Comparison of ENCODE assay signal across 24 mouse cellular contexts in genomic region chr1:167467916-167468315, GRCm38 (mm10). TPM values are rescaled to one million over a fixed set of nuclear protein-coding genes. Genes with fewer than 3 reads are reported as not detected.
DNase-seq lines count a peak whose midpoint lies in the region; ATAC-seq and TF ChIP-seq lines count a peak whose summit lies in the region.
"Had no signal": no experiment of that assay in that cellular context is flagged by ENCODE, and none has a peak within 500 bp of the region (broad histone marks: within the 10 kb centered on the region; RNA-seq: fewer than 3 reads in every experiment).

No protein-coding gene starts in this region.

- no peak overlapping the region for H3K9ac ChIP-seq in embryonic facial prominence, embryonic 14.5 days (ENCODE audit: low read depth, low read length)
- H3K9ac ChIP-seq in hindbrain, postnatal 0 days (replicated peaks; ENCODE audit: low read length), result no peak overlapping the region
- no peak overlapping the region for H3K9ac ChIP-seq in hindbrain, embryonic 12.5 days
- no peak overlapping the region for H3K9ac ChIP-seq in lung, postnatal 0 days (replicated peaks; ENCODE audit: low read depth)
- no peak overlapping the region for H3K9ac ChIP-seq in CH12.LX (ENCODE audit: insufficient read depth, low read depth)
- H3K9ac ChIP-seq: forebrain, embryonic 13.5 days; heart, embryonic 13.5 days; hindbrain, embryonic 15.5 days had no signal

- TF ChIP-seq CTCF in hindbrain, postnatal 0 days (IDR thresholded peaks at IDR 0.05; ENCODE audit: low read depth), result no peak
- TF ChIP-seq CTCF in lung, postnatal 0 days (IDR thresholded peaks at IDR 0.05), result no peak
- no peak for TF ChIP-seq CTCF in lung, adult 2 months (IDR thresholded peaks at IDR 0.05; ENCODE audit: insufficient read depth, low read length)
- TF ChIP-seq CTCF in CH12.LX (conservative IDR thresholded peaks at IDR 0.05 in 1 of 2, IDR thresholded peaks at IDR 0.05 in 1 of 2; ENCODE audit: low read depth in 2 of 2, low read length in 2 of 2), result no peak

- no peak overlapping the region for H3K27ac ChIP-seq in embryonic facial prominence, embryonic 14.5 days (replicated peaks; ENCODE audit: low read depth, low read length)
- no peak overlapping the region for H3K27ac ChIP-seq in embryonic facial prominence, embryonic 10.5 days (replicated peaks)
- no peak overlapping the region for H3K27ac ChIP-seq in hindbrain, postnatal 0 days
- H3K27ac ChIP-seq in hindbrain, embryonic 12.5 days, result no peak overlapping the region
- H3K27ac ChIP-seq in lung, postnatal 0 days (ENCODE audit: low read length), result no peak overlapping the region
- H3K27ac ChIP-seq in CH12.LX (ENCODE audit: insufficient read depth, low read depth), result no peak overlapping the region
- H3K27ac ChIP-seq: forebrain, embryonic 13.5 days; heart, embryonic 13.5 days; hindbrain, embryonic 15.5 days had no signal

- H3K36me3 ChIP-seq in embryonic facial prominence, embryonic 14.5 days (ENCODE audit: control insufficient read depth, insufficient read depth, low read length), result no peaks in the 10 kb centered on the region
- no peaks in the 10 kb centered on the region for H3K36me3 ChIP-seq in embryonic facial prominence, embryonic 10.5 days (replicated peaks)
- H3K36me3 ChIP-seq in hindbrain, postnatal 0 days (ENCODE audit: insufficient read depth, low read length), result no peaks in the 10 kb centered on the region
- H3K36me3 ChIP-seq in hindbrain, embryonic 12.5 days, result no peaks in the 10 kb centered on the region
- H3K36me3 ChIP-seq in lung, postnatal 0 days (ENCODE audit: insufficient read depth, low read length), result no peaks in the 10 kb centered on the region
- no peaks in the 10 kb centered on the region for H3K36me3 ChIP-seq in CH12.LX (replicated peaks in 1 of 2; ENCODE audit: control insufficient read depth in 1 of 2, insufficient read depth in 1 of 2, low read length in 1 of 2)
- H3K36me3 ChIP-seq: heart, embryonic 13.5 days; hindbrain, embryonic 15.5 days had no signal

- dilution Hi-C loops in CH12.LX (cut with MboI; ENCODE audit: extremely low pct_ligation_motif_present, extremely low pct_unique_long_range_greater_than_20kb, low sequenced_read_pairs), result no loop called here

- no peak for TF ChIP-seq POLR2A in lung, adult 2 months (IDR thresholded peaks at IDR 0.05; ENCODE audit: borderline replicate concordance, extremely low read depth, low read depth, low read length)
- TF ChIP-seq POLR2A in CH12.LX (IDR thresholded peaks at IDR 0.05; ENCODE audit: low read depth, low read length), result no peak

- peak; percentile 12 for DNase-seq in embryonic facial prominence, embryonic 14.5 days (ENCODE audit: low spot score)
- DNase-seq in embryonic facial prominence, embryonic 10.5 days (ENCODE audit: low spot score), result no peak
- DNase-seq in hindbrain, postnatal 0 days (ENCODE audit: low spot score), result peak; percentile 22
- DNase-seq in lung, postnatal 0 days (ENCODE audit: low spot score), result peak; percentile 45
- DNase-seq in lung, adult 2 months, result no peak
- no peak for DNase-seq in CH12.LX (ENCODE audit: extremely low read depth)
- no peak for DNase-seq in cerebellum, postnatal 25 days
- DNase-seq: adrenal gland, postnatal 14 days; B cell, adult 2 months; cerebellum, adult 18-20 months; cerebellum, adult 9-11 months; gastrocnemius, adult 2 months; gastrocnemius, postnatal 25 days; heart, postnatal 4 days had no signal

- no peak for TF ChIP-seq EP300 in lung, postnatal 0 days (IDR thresholded peaks at IDR 0.05)
- no peak for TF ChIP-seq EP300 in CH12.LX (IDR thresholded peaks at IDR 0.05; ENCODE audit: low read length)

- TF ChIP-seq RAD21 in CH12.LX (IDR thresholded peaks at IDR 0.05; ENCODE audit: low read depth, low read length), result no peak

- H3K4me3 ChIP-seq in embryonic facial prominence, embryonic 14.5 days (ENCODE audit: low read depth, low read length), result no peak overlapping the region
- no peak overlapping the region for H3K4me3 ChIP-seq in embryonic facial prominence, embryonic 10.5 days
- no peak overlapping the region for H3K4me3 ChIP-seq in hindbrain, postnatal 0 days (ENCODE audit: low read length)
- H3K4me3 ChIP-seq in hindbrain, embryonic 12.5 days, result no peak overlapping the region
- no peak overlapping the region for H3K4me3 ChIP-seq in lung, postnatal 0 days (ENCODE audit: low read depth, low read length)
- H3K4me3 ChIP-seq in lung, adult 2 months (replicated peaks; ENCODE audit: extremely low read depth, low read depth, low read length), result no peak overlapping the region
- no peak overlapping the region for H3K4me3 ChIP-seq in CH12.LX (replicated peaks in 1 of 3; ENCODE audit: low read depth in 2 of 3, low read length in 2 of 3, poor library complexity in 1 of 3)
- H3K4me3 ChIP-seq: forebrain, embryonic 13.5 days; gastrocnemius, adult 2 months; heart, embryonic 13.5 days; hindbrain, embryonic 15.5 days had no signal

- ATAC-seq in embryonic facial prominence, embryonic 14.5 days (ENCODE audit: low read depth), result no peak
- ATAC-seq in hindbrain, postnatal 0 days, result no peak
- ATAC-seq in hindbrain, embryonic 12.5 days (ENCODE audit: low FRiP score), result no peak
- no peak for ATAC-seq in lung, postnatal 0 days
- ATAC-seq: activated CD4-positive, CD25-positive, alpha-beta regulatory T cell, adult 4 months; CD4-positive, CD25-positive, alpha-beta regulatory T cell, adult 4 months; forebrain, embryonic 13.5 days; inflammation-experienced regulatory T-cells, adult 6 months; Patski had no signal

- no peaks in the 10 kb centered on the region for H3K79me2 ChIP-seq in CH12.LX (replicated peaks; ENCODE audit: control insufficient read depth, extremely low read depth, insufficient read depth, poor library complexity, severe bottlenecking)

- H3K4me2 ChIP-seq in embryonic facial prominence, embryonic 14.5 days (ENCODE audit: low read depth, low read length), result no peak overlapping the region
- no peak overlapping the region for H3K4me2 ChIP-seq in hindbrain, postnatal 0 days (ENCODE audit: low read depth, low read length)
- H3K4me2 ChIP-seq in hindbrain, embryonic 12.5 days (replicated peaks), result no peak overlapping the region
- H3K4me2 ChIP-seq in lung, postnatal 0 days (replicated peaks; ENCODE audit: low read depth, low read length), result no peak overlapping the region
- no peak overlapping the region for H3K4me2 ChIP-seq in CH12.LX (ENCODE audit: insufficient read depth, low read depth, poor library complexity, severe bottlenecking)
- H3K4me2 ChIP-seq: forebrain, embryonic 13.5 days; heart, embryonic 13.5 days; hindbrain, embryonic 15.5 days had no signal

- WGBS in embryonic facial prominence, embryonic 14.5 days, result 58% methylated on average over 5 of the region's 5 CpGs
- WGBS in embryonic facial prominence, embryonic 10.5 days, result 81% methylated on average over 5 of the region's 5 CpGs
- 45% methylated on average over 5 of the region's 5 CpGs for WGBS in hindbrain, postnatal 0 days
- WGBS in hindbrain, embryonic 12.5 days, result 73% methylated on average over 5 of the region's 5 CpGs
- WGBS in lung, postnatal 0 days, result 36% methylated on average over 5 of the region's 5 CpGs
- WGBS in lung, adult 2 months, result 34% methylated on average over 5 of the region's 5 CpGs

- peaks cover 6% of the 10 kb centered on the region; the same call in 1 of the 2 replicates for H3K4me1 ChIP-seq in embryonic facial prominence, embryonic 14.5 days (ENCODE audit: control insufficient read depth, insufficient read depth, low read length)
- H3K4me1 ChIP-seq in embryonic facial prominence, embryonic 10.5 days, result no peaks in the 10 kb centered on the region
- H3K4me1 ChIP-seq in hindbrain, postnatal 0 days (ENCODE audit: insufficient read depth, low read length), result 0 out of 2 replicates have a peak, but pooled peaks cover 4% of the 10 kb centered on the region
- no peaks in the 10 kb centered on the region for H3K4me1 ChIP-seq in hindbrain, embryonic 12.5 days
- 0 out of 2 replicates have a peak, but pooled peaks cover 6% of the 10 kb centered on the region for H3K4me1 ChIP-seq in lung, postnatal 0 days (ENCODE audit: insufficient read depth, low read depth, low read length)
- no peaks in the 10 kb centered on the region for H3K4me1 ChIP-seq in lung, adult 2 months (ENCODE audit: control insufficient read depth, insufficient read depth, low read length)
- H3K4me1 ChIP-seq in CH12.LX (ENCODE audit: control insufficient read depth in 1 of 2, insufficient read depth in 2 of 2), result no peaks in the 10 kb centered on the region

- H3K9me3 ChIP-seq in embryonic facial prominence, embryonic 14.5 days (ENCODE audit: control insufficient read depth, low read length), result no peaks in the 10 kb centered on the region
- H3K9me3 ChIP-seq in embryonic facial prominence, embryonic 10.5 days, result no peaks in the 10 kb centered on the region
- H3K9me3 ChIP-seq in hindbrain, postnatal 0 days (ENCODE audit: low read length), result no peaks in the 10 kb centered on the region
- H3K9me3 ChIP-seq in hindbrain, embryonic 12.5 days (replicated peaks), result no peaks in the 10 kb centered on the region
- H3K9me3 ChIP-seq in lung, postnatal 0 days (ENCODE audit: low read length), result no peaks in the 10 kb centered on the region
- H3K9me3 ChIP-seq in CH12.LX (replicated peaks; ENCODE audit: low read length), result no peaks in the 10 kb centered on the region
- H3K9me3 ChIP-seq: forebrain, embryonic 13.5 days; heart, embryonic 13.5 days; hindbrain, embryonic 15.5 days had no signal

- in situ Hi-C loops in CH12.LX (cut with MboI; ENCODE audit: low pct_ligation_motif_present, low pct_unique_long_range_greater_than_20kb, low sequenced_read_pairs), result no loop called here

- no peaks in the 10 kb centered on the region for H3K27me3 ChIP-seq in embryonic facial prominence, embryonic 14.5 days (replicated peaks; ENCODE audit: control insufficient read depth, insufficient read depth, low read length)
- no peaks in the 10 kb centered on the region for H3K27me3 ChIP-seq in embryonic facial prominence, embryonic 10.5 days (replicated peaks; ENCODE audit: low read depth, poor library complexity, severe bottlenecking)
- no peaks in the 10 kb centered on the region for H3K27me3 ChIP-seq in hindbrain, postnatal 0 days (ENCODE audit: insufficient read depth, low read length)
- no peaks in the 10 kb centered on the region for H3K27me3 ChIP-seq in hindbrain, embryonic 12.5 days
- no peaks in the 10 kb centered on the region for H3K27me3 ChIP-seq in lung, postnatal 0 days (replicated peaks; ENCODE audit: insufficient read depth, low read length)
- peaks cover 75% of the 10 kb centered on the region for H3K27me3 ChIP-seq in CH12.LX (replicated peaks)
- H3K27me3 ChIP-seq: forebrain, embryonic 13.5 days; hindbrain, embryonic 15.5 days had no signal

RNA-seq across cellular contexts. Expression of gene Lrrc52, which starts 1.3 kb away (rescaled TPM):
- not detected in 2 replicates for polyA plus RNA-seq in embryonic facial prominence, embryonic 14.5 days (2014; fragmentation: Nextera tagmentation; extraction: Ambion mirVana)
- polyA plus RNA-seq in embryonic facial prominence, embryonic 10.5 days (2016; fragmentation: Nextera tagmentation; extraction: Ambion mirVana), result not detected in 2 replicates
- total RNA-seq in hindbrain, postnatal 0 days (2014; rRNA removed), result 0.37 TPM in 1 of 2 replicates, not detected in the other
- polyA plus RNA-seq in hindbrain, postnatal 0 days (2015; fragmentation: Nextera tagmentation; extraction: Ambion mirVana), result not detected in 2 replicates
- not detected in 2 replicates for polyA plus RNA-seq in hindbrain, embryonic 12.5 days (2016; fragmentation: Nextera tagmentation; extraction: Ambion mirVana)
- 0.99 and 1.1 TPM in 2 replicates for polyA plus RNA-seq in lung, postnatal 0 days (2015; fragmentation: Nextera tagmentation; extraction: Ambion mirVana)
- polyA plus RNA-seq in lung, adult 2 months (2012; rRNA removed), result 0.66 and 0.80 TPM in 2 replicates
- total RNA-seq in CH12.LX (2012; rRNA removed), result not detected in 2 replicates
- not detected in 2 replicates for total RNA-seq in CH12.LX (2014; rRNA removed)
- not detected in 2 replicates for polyA plus RNA-seq in CH12.LX (2012; ENCODE audit: insufficient read length, low read depth)
- total RNA-seq: granulocyte monocyte progenitor cell, adult 5-6 weeks had no signal
- polyA plus RNA-seq: activated CD4-positive, CD25-positive, alpha-beta regulatory T cell, adult 4 months; CD4-positive, CD25-positive, alpha-beta regulatory T cell, adult 4 months; embryonic facial prominence, embryonic 11.5 days; forebrain, embryonic 13.5 days; hindbrain, embryonic 15.5 days; inflammation-experienced regulatory T-cells, adult 6 months; Patski had no signal

Comparison
In these comparisons a context has a peak if more than half of its experiments do, and no peak if none do; other contexts are left out.
1. DNase-seq: peak in embryonic facial prominence, embryonic 14.5 days (single experiment), hindbrain, postnatal 0 days (single experiment) and lung, postnatal 0 days (single experiment); none in embryonic facial prominence, embryonic 10.5 days (single experiment), lung, adult 2 months (single experiment), CH12.LX (single experiment) and cerebellum, postnatal 25 days (0 of 2).